8 mouse cellular contexts compared by ENCODE assay signal in genomic region chr4:141239388-141240125, GRCm38 (mm10). TPM values are rescaled to one million over a fixed set of nuclear protein-coding genes. Genes with fewer than 3 reads are reported as not detected.
DNase-seq lines count a peak whose midpoint lies in the region; ATAC-seq and TF ChIP-seq lines count a peak whose summit lies in the region.

Gene Arhgef19 (plus strand): TSS chr4:141239499.

- H3K4me1 ChIP-seq in embryonic facial prominence, embryonic 15.5 days = peaks cover 62% of the 10 kb centered on the region
- peaks cover 39% of the 10 kb centered on the region for H3K4me1 ChIP-seq in heart, embryonic 10.5 days
- H3K4me1 ChIP-seq in liver, embryonic 12.5 days = peaks cover 34% of the 10 kb centered on the region

- peak within 1 kb of the TSS; percentile 70 for H3K27ac ChIP-seq in embryonic facial prominence, embryonic 15.5 days (replicated peaks)
- peak within 1 kb of the TSS; percentile 56 for H3K27ac ChIP-seq in heart, embryonic 10.5 days
- no peak within 1 kb of the TSS for H3K27ac ChIP-seq in liver, embryonic 12.5 days

- peak within 1 kb of the TSS; percentile 62 for H3ac ChIP-seq in C2C12 (ENCODE audit: control insufficient read depth, insufficient read length, low read depth)

- WGBS in embryonic facial prominence, embryonic 15.5 days = under 1% methylated on average over 31 of the region's 31 CpGs
- WGBS in heart, embryonic 10.5 days = 1% methylated on average over 31 of the region's 31 CpGs
- 2% methylated on average over 31 of the region's 31 CpGs for WGBS in liver, embryonic 12.5 days (ENCODE audit: insufficient replicate concordance)

- H3K79me3 ChIP-seq in C2C12 (ENCODE audit: low read depth) = peaks cover 5% of the 10 kb centered on the region

- no peak for TF ChIP-seq CTCF in C2C12 (IDR thresholded peaks at IDR 0.05; ENCODE audit: control insufficient read depth, insufficient read depth, insufficient read length)

- peak; percentile 95 for DNase-seq in adrenal gland, postnatal 25 days
- peak; percentile 95 for DNase-seq in heart, embryonic 10.5 days (ENCODE audit: low spot score)
- peak; percentile 93 for DNase-seq in kidney, adult 9 months
- peak; percentile 83 for DNase-seq in naive thymus-derived CD4-positive, alpha-beta T cell, adult 2 months (ENCODE audit: low read depth)
- peak; percentile 80 for DNase-seq in testis, postnatal 14 days (ENCODE audit: low spot score)

- no peaks in the 10 kb centered on the region for H3K36me3 ChIP-seq in C2C12 (ENCODE audit: control insufficient read depth, insufficient read depth)
- H3K36me3 ChIP-seq in embryonic facial prominence, embryonic 15.5 days = no peaks in the 10 kb centered on the region
- H3K36me3 ChIP-seq in heart, embryonic 10.5 days = no peaks in the 10 kb centered on the region
- no peaks in the 10 kb centered on the region for H3K36me3 ChIP-seq in liver, embryonic 12.5 days

- peak within 1 kb of the TSS; percentile 73 for H3K4me2 ChIP-seq in embryonic facial prominence, embryonic 15.5 days (replicated peaks)
- peak within 1 kb of the TSS; percentile 65 for H3K4me2 ChIP-seq in liver, embryonic 12.5 days

- H3K27me3 ChIP-seq in C2C12 (ENCODE audit: control insufficient read depth, insufficient read depth, insufficient read length) = no peaks in the 10 kb centered on the region
- peaks cover 18% of the 10 kb centered on the region; the same call in 1 of the 2 replicates for H3K27me3 ChIP-seq in embryonic facial prominence, embryonic 15.5 days
- peaks cover 94% of the 10 kb centered on the region for H3K27me3 ChIP-seq in heart, embryonic 10.5 days (ENCODE audit: insufficient read depth, poor library complexity, severe bottlenecking)
- H3K27me3 ChIP-seq in liver, embryonic 12.5 days (replicated peaks) = peaks cover 95% of the 10 kb centered on the region

- no peak within 1 kb of the TSS for H3K9ac ChIP-seq in embryonic facial prominence, embryonic 15.5 days
- 0 out of 2 replicates have a peak within 1 kb of the TSS, but pooled peaks have one; percentile 19 for H3K9ac ChIP-seq in liver, embryonic 12.5 days

- peak within 1 kb of the TSS; percentile 33 for H3K4me3 ChIP-seq in C2C12 (ENCODE audit: insufficient read depth, poor library complexity, severe bottlenecking)
- peak within 1 kb of the TSS; percentile 43 for H3K4me3 ChIP-seq in embryonic facial prominence, embryonic 15.5 days (replicated peaks)
- H3K4me3 ChIP-seq in heart, embryonic 10.5 days = peak within 1 kb of the TSS; percentile 56
- H3K4me3 ChIP-seq in liver, embryonic 12.5 days = peak within 1 kb of the TSS; percentile 43

- peak; percentile 91 for ATAC-seq in embryonic facial prominence, embryonic 15.5 days (ENCODE audit: insufficient number of reproducible peaks, low FRiP score, low TSS enrichment, low read depth)
- peak; percentile 90 for ATAC-seq in liver, embryonic 12.5 days

- no peaks in the 10 kb centered on the region for H3K9me3 ChIP-seq in embryonic facial prominence, embryonic 15.5 days (replicated peaks)
- no peaks in the 10 kb centered on the region for H3K9me3 ChIP-seq in heart, embryonic 10.5 days
- H3K9me3 ChIP-seq in liver, embryonic 12.5 days (replicated peaks) = no peaks in the 10 kb centered on the region

- H3K79me2 ChIP-seq in C2C12 (ENCODE audit: control insufficient read depth, insufficient read depth) = peaks cover 9% of the 10 kb centered on the region

TF ChIP-seq in C2C12, 6 proteins besides CTCF, POLR2A, EP300 and RAD21:
- peak; percentile 86 for TF ChIP-seq MYOD1 (IDR thresholded peaks at IDR 0.05; ENCODE audit: control insufficient read depth, insufficient read length, low read depth)
- no peak for TF ChIP-seq MYOG (IDR thresholded peaks at IDR 0.05; ENCODE audit: control insufficient read depth, extremely low read depth, insufficient read length)

RNA-seq across cellular contexts. Expression of gene Arhgef19, which starts in this region (rescaled TPM):
- 26.7 TPM for polyA plus RNA-seq in C2C12 (2012; fragmentation: generic; extraction: Trizol)
- 32.6 and 44.2 TPM in 2 replicates for total RNA-seq in adrenal gland, postnatal 25 days (2021)
- 25.6 and 27.7 TPM in 2 replicates for polyA plus RNA-seq in embryonic facial prominence, embryonic 15.5 days (2015; fragmentation: Nextera tagmentation; extraction: Ambion mirVana)
- 1.2 and 3.7 TPM in 2 replicates for polyA plus RNA-seq in heart, embryonic 10.5 days (2016; fragmentation: Nextera tagmentation; extraction: Ambion mirVana)
- polyA plus RNA-seq in liver, embryonic 12.5 days (2016; fragmentation: Nextera tagmentation; extraction: Ambion mirVana) = 1.9 and 2.4 TPM in 2 replicates
